9 mouse cellular contexts compared by ENCODE assay signal in the genomic region with DNA sequence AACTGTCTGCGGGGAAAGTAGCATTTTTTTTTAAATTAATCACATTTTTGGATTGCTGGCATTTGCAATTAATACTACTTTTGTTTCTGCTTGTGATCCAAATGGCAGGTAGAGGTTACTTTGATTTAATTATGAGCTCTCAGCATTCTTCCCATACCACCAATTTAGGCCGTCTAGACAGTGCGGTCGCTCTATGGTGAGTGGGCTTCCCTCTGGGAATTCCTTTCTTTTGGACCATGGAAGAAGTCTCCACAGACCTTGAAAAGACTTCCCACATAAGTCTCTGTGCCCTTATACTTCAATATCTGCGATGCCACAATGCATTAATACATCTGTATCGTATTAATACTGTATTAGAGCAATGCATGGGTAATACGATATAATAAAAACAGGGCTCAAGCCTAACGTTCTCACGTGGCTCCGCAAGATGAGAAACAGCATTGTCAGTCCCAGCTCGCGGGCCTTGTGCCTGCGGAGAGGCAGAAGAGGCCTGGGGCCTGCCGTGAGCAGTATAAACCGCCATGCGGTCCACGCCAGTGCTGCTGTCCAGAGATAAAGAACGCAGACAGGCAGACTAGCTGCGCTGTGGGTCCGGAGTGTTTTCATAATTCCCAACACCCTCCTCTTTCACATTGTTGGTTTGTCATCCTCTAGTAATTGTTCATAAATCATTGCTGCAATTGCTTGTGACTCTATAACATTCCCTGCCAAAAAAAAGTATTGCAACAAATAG.
DNase-seq lines count a peak whose midpoint lies in the region; ATAC-seq and TF ChIP-seq lines count a peak whose summit lies in the region.
"Had no signal": no experiment of that assay in that cellular context is flagged by ENCODE, and none has a peak within 500 bp of the region (broad histone marks: within the 10 kb centered on the region; RNA-seq: fewer than 3 reads in every experiment).

No protein-coding gene starts in this region.

- H3K27me3 ChIP-seq in hindbrain, embryonic 11.5 days (ENCODE audit: control insufficient read depth, insufficient read depth, low read length) = no peaks in the 10 kb centered on the region
- no peaks in the 10 kb centered on the region for H3K27me3 ChIP-seq in hindbrain, postnatal 0 days (ENCODE audit: insufficient read depth, low read length)
- H3K27me3 ChIP-seq in embryonic facial prominence, embryonic 13.5 days = no peaks in the 10 kb centered on the region

- H3K9ac ChIP-seq in hindbrain, embryonic 11.5 days (ENCODE audit: low read depth, low read length) = no peak overlapping the region
- no peak overlapping the region for H3K9ac ChIP-seq in hindbrain, postnatal 0 days (replicated peaks; ENCODE audit: low read length)
- H3K9ac ChIP-seq in embryonic facial prominence, embryonic 13.5 days = no peak overlapping the region

- no peak for TF ChIP-seq CTCF in hindbrain, postnatal 0 days (IDR thresholded peaks at IDR 0.05; ENCODE audit: low read depth)

- no peaks in the 10 kb centered on the region for H3K4me1 ChIP-seq in hindbrain, embryonic 11.5 days (replicated peaks; ENCODE audit: control insufficient read depth, insufficient read depth, low read length)
- H3K4me1 ChIP-seq in hindbrain, postnatal 0 days (ENCODE audit: insufficient read depth, low read length) = no peaks in the 10 kb centered on the region
- H3K4me1 ChIP-seq in embryonic facial prominence, embryonic 13.5 days = peaks cover 23% of the 10 kb centered on the region

- no peaks in the 10 kb centered on the region for H3K36me3 ChIP-seq in hindbrain, embryonic 11.5 days (ENCODE audit: control insufficient read depth, insufficient read depth, low read length)
- H3K36me3 ChIP-seq in hindbrain, postnatal 0 days (ENCODE audit: insufficient read depth, low read length) = no peaks in the 10 kb centered on the region
- H3K36me3 ChIP-seq in embryonic facial prominence, embryonic 13.5 days = no peaks in the 10 kb centered on the region

- H3K9me3 ChIP-seq in hindbrain, embryonic 11.5 days (ENCODE audit: control insufficient read depth, low read length) = no peaks in the 10 kb centered on the region
- H3K9me3 ChIP-seq in hindbrain, postnatal 0 days (ENCODE audit: low read length) = no peaks in the 10 kb centered on the region
- no peaks in the 10 kb centered on the region for H3K9me3 ChIP-seq in embryonic facial prominence, embryonic 13.5 days

- peak overlapping the region; percentile 17; the same call in 1 of the 2 replicates for H3K27ac ChIP-seq in hindbrain, embryonic 11.5 days (ENCODE audit: low read depth, low read length)
- no peak overlapping the region for H3K27ac ChIP-seq in hindbrain, postnatal 0 days
- H3K27ac ChIP-seq in embryonic facial prominence, embryonic 13.5 days = peak overlapping the region; percentile 95

- no peak for DNase-seq in hindbrain, embryonic 11.5 days (ENCODE audit: low spot score)
- no peak for DNase-seq in hindbrain, postnatal 0 days (ENCODE audit: low spot score)
- peak; percentile 14 to 17 for DNase-seq in heart, postnatal 14 days
- peak; percentile 14 for DNase-seq in lung, postnatal 25 days (ENCODE audit: low spot score)
- no peak for DNase-seq in layer of hippocampus, postnatal 36 days
- DNase-seq: cerebellum, adult 11 months had no signal

- ATAC-seq in hindbrain, embryonic 11.5 days (ENCODE audit: low FRiP score) = no peak
- no peak for ATAC-seq in hindbrain, postnatal 0 days
- ATAC-seq in embryonic facial prominence, embryonic 13.5 days (ENCODE audit: insufficient number of reproducible peaks, insufficient read depth, low FRiP score, low TSS enrichment, low read depth) = no peak
- no peak for ATAC-seq in erythroid progenitor cell, adult 5-6 weeks (replicated peaks; ENCODE audit: low FRiP score, poor library complexity, severe bottlenecking)
- no peak for ATAC-seq in megakaryocyte progenitor cell, adult 5-6 weeks (replicated peaks; ENCODE audit: poor library complexity)

- H3K4me2 ChIP-seq in hindbrain, embryonic 11.5 days (replicated peaks; ENCODE audit: low read depth, low read length) = no peak overlapping the region
- H3K4me2 ChIP-seq in hindbrain, postnatal 0 days (ENCODE audit: low read depth, low read length) = no peak overlapping the region
- peak overlapping the region; percentile 26; the same call in 1 of the 2 replicates for H3K4me2 ChIP-seq in embryonic facial prominence, embryonic 13.5 days

- WGBS in hindbrain, embryonic 11.5 days = 69% methylated on average over 20 of the region's 20 CpGs
- 71% methylated on average over 20 of the region's 20 CpGs for WGBS in hindbrain, postnatal 0 days
- 36% methylated on average over 20 of the region's 20 CpGs for WGBS in embryonic facial prominence, embryonic 13.5 days

- intact Hi-C loops in heart, postnatal 14 days (cut with DNase I) = no loop called here

- H3K4me3 ChIP-seq in hindbrain, embryonic 11.5 days (ENCODE audit: low read depth, low read length) = no peak overlapping the region
- no peak overlapping the region for H3K4me3 ChIP-seq in hindbrain, postnatal 0 days (ENCODE audit: low read length)
- H3K4me3 ChIP-seq in embryonic facial prominence, embryonic 13.5 days = no peak overlapping the region

Comparison
In these comparisons a context has a peak if more than half of its experiments do, and no peak if none do; other contexts are left out.
1. DNase-seq: peak in heart, postnatal 14 days (2 of 2) and lung, postnatal 25 days (single experiment); none in hindbrain, embryonic 11.5 days (single experiment), hindbrain, postnatal 0 days (single experiment) and layer of hippocampus, postnatal 36 days (0 of 2).